Mouse (Mus musculus): Measurements from ENCODE around the gene Tmem181a. TPM values are rescaled to one million over a fixed set of nuclear protein-coding genes. Genes with fewer than 3 reads are reported as not detected.
"Not testable (repeated sequence)": the region's sequence is repeated elsewhere in the genome, so short reads cannot be mapped to it uniquely, and the experiment has no call there.

Gene Tmem181a
- polyA plus RNA-seq, 1 experiment = 6.7 TPM

DNA sequence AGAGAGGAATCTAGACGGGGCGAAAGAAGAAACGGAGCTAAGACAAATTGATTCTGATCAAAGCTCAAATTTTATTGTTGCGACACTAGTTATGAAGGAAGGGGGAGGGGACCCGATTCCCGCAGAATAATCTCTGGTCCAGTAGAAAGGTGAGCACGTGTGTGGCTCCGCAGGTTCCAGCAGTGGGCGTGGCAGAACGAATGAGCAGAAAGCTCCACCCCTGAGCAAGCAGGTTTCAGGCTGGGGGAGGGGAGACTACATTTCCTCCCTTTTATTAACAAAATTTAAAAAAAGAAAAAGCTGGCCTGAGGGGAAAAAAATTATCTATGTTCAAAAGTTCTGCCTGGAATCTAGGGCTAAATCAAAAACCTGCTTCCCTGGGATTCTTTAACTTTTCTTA is 68.4 kb downstream of the Tmem181a start:
- not testable (repeated sequence) for H3K27ac ChIP-seq (ENCODE audit: insufficient read depth, low read length); H3K27me3 ChIP-seq (ENCODE audit: control insufficient read depth, insufficient read depth, low read length); H3K4me1 ChIP-seq (ENCODE audit: control insufficient read depth, insufficient read depth, insufficient read length); H3K36me3 ChIP-seq (ENCODE audit: control insufficient read depth, insufficient read depth, low read length); H3K4me3 ChIP-seq (ENCODE audit: extremely low read depth, insufficient read depth, insufficient read length); DNase-seq (ENCODE audit: low read depth in 1 of 2, low spot score in 2 of 2)
- whole genome bisulfite sequencing = 67% methylated on average over 10 of the region's 10 CpGs

DNA sequence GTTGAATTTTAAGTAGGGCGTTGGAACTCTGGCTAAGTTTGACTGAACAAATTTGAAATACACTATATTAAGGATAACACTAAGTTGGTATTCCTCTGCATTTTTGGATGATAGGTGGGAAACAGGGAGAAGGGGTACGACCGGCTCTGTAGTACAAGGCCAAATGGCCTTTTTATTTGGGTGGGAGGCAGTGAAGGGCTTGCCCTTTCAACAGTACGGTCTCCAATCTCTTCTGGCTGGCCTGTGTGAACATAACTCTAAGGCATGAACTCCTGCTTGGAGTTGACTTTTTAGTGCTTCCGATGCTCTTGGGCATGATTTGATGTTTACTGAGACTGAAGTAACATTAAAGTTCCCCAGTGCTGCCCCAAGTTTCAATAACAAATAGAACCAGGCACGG is 68.9 kb downstream of the Tmem181a start:
- H3K4me3 ChIP-seq (ENCODE audit: extremely low read depth, insufficient read depth, insufficient read length); DNase-seq (ENCODE audit: low read depth in 1 of 2, low spot score in 2 of 2); H3K27me3 ChIP-seq (ENCODE audit: control insufficient read depth, insufficient read depth, low read length); H3K36me3 ChIP-seq (ENCODE audit: control insufficient read depth, insufficient read depth, low read length); H3K27ac ChIP-seq (ENCODE audit: insufficient read depth, low read length); H3K4me1 ChIP-seq (ENCODE audit: control insufficient read depth, insufficient read depth, insufficient read length): not testable (repeated sequence)
- WGBS = 77% methylated on average over 6 of the region's 6 CpGs

DNA sequence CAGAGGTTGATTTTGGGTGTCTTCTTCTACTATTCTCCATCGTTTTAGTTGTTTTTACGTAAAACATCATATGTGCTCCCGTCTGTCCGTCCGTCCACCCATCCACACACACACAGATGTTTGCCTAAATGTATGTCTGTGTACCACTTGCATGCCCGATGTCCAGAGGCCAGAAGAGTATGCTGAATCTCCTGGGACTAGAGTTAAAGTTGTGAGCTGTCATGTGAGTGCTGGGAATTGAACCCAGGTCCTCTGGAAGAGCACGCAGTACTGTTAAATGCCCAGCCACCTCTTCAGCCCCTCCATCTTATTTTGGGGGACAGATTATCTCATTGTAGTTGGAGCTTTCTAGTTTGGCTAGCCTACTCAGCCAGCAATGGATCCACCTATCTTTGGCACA is 70.9 kb downstream of the Tmem181a start:
- H3K4me1 ChIP-seq (ENCODE audit: control insufficient read depth, insufficient read depth, insufficient read length); H3K27ac ChIP-seq (ENCODE audit: insufficient read depth, low read length); DNase-seq (ENCODE audit: low read depth in 1 of 2, low spot score in 2 of 2); H3K27me3 ChIP-seq (ENCODE audit: control insufficient read depth, insufficient read depth, low read length); H3K36me3 ChIP-seq (ENCODE audit: control insufficient read depth, insufficient read depth, low read length); H3K4me3 ChIP-seq (ENCODE audit: extremely low read depth, insufficient read depth, insufficient read length): not testable (repeated sequence)
- 91% methylated on average over 7 of the region's 7 CpGs for WGBS

DNA sequence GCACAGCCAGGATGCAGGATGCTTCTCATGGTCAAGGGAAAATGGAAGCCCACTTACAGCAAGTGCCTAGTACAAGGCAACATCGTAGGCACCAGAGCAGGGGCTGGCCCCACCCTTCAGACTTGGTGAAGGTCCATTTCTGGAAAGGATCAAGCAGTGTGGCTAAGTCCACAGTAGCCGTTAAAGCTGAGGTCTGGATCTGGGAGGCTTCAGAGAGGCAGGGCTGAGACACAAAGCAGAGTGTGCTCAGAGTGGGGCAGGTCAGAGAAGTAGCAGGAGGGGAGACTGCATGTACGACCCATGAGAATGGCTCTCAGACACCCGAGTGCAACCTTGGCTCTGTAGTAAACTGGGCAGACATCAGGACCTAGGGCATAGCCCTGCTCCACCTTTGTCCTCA is 72.3 kb downstream of the Tmem181a start:
- not testable (repeated sequence) for H3K4me3 ChIP-seq (ENCODE audit: extremely low read depth, insufficient read depth, insufficient read length); H3K4me1 ChIP-seq (ENCODE audit: control insufficient read depth, insufficient read depth, insufficient read length); DNase-seq (ENCODE audit: low read depth in 1 of 2, low spot score in 2 of 2); H3K27me3 ChIP-seq (ENCODE audit: control insufficient read depth, insufficient read depth, low read length); H3K36me3 ChIP-seq (ENCODE audit: control insufficient read depth, insufficient read depth, low read length); H3K27ac ChIP-seq (ENCODE audit: insufficient read depth, low read length)
- 83% methylated on average over 4 of the region's 4 CpGs for WGBS

DNA sequence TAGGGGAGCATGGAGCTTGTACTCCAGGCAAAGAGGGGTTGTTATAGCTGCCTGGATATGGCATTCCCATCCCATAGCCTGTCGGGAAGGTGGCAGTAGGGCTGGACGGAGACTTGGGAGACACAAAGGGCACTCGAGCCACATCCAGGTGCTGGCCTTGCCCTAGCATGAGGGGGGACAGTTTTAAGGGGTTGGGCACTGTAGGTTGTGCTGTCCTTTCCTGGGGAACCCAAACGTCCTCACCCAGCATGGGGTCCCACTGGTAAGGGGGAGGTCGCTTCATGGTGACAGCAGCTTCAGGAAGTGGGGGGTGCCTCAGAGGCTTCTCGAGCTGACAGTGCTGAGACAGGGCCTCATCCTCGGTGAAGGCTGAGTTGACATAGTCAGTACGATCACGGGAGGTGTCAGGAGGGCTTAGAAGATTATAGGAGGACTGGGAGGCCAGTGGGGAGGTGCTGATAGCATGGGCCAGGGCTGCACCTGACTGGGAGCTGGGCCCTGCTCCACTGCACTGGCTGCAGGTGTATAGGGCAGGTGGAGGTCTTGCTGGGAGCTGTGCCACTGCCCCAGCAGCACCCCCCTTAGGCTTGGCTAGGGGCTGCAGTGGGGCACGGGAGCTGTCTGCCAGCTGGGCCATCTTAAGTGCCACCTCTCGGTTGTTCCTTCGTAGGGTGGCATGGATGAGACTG is 86.1 kb downstream of the Tmem181a start:
- not testable (repeated sequence) for H3K27ac ChIP-seq (ENCODE audit: insufficient read depth, low read length); H3K27me3 ChIP-seq (ENCODE audit: control insufficient read depth, insufficient read depth, low read length); H3K36me3 ChIP-seq (ENCODE audit: control insufficient read depth, insufficient read depth, low read length); H3K4me1 ChIP-seq (ENCODE audit: control insufficient read depth, insufficient read depth, insufficient read length); DNase-seq (ENCODE audit: low read depth in 1 of 2, low spot score in 2 of 2); H3K4me3 ChIP-seq (ENCODE audit: extremely low read depth, insufficient read depth, insufficient read length)
- no CpG with 5 or more reads among the region's 12 CpGs for WGBS

DNA sequence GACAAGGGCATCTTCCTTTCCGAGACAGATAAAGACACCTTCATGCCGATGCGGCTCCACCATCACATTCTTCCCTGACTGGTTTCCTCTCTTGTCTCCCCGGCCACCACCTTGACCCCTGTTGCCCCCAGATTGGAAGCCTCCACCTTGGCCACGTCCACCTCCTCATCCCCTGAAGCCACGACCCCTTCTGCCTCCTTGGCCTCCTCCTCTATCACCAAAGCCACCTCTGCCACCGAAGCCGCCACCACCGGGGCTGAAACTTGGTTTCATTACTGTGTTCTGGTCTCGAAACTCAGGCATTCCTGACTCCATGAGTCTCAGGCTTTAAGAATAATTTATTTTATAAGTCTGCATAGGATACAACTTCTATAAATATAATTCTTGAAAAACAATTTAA is 98.6 kb downstream of the Tmem181a start:
- not testable (repeated sequence) for H3K27me3 ChIP-seq (ENCODE audit: control insufficient read depth, insufficient read depth, low read length); DNase-seq (ENCODE audit: low read depth in 1 of 2, low spot score in 2 of 2); H3K4me1 ChIP-seq (ENCODE audit: control insufficient read depth, insufficient read depth, insufficient read length); H3K4me3 ChIP-seq (ENCODE audit: extremely low read depth, insufficient read depth, insufficient read length); H3K27ac ChIP-seq (ENCODE audit: insufficient read depth, low read length); H3K36me3 ChIP-seq (ENCODE audit: control insufficient read depth, insufficient read depth, low read length)
- WGBS = 85% methylated on average over 10 of the region's 10 CpGs

Other genes starting within 250 kb of the Tmem181a start
- gene Serac1, start 177.1 kb upstream of the Tmem181a start, polyA plus RNA-seq (2012; rRNA removed) = 1.7 and 1.8 TPM in 2 replicates
- gene Gtf2h5, start 177.1 kb upstream of the Tmem181a start, polyA plus RNA-seq (2012; rRNA removed) = 5.4 and 7.1 TPM in 2 replicates
- 23.4 and 26.8 TPM in 2 replicates for gene Tulp4, start 150.4 kb upstream of the Tmem181a start, polyA plus RNA-seq (2012; rRNA removed)
- 3.7 and 3.9 TPM in 2 replicates for gene Dynlt1a, start 60.6 kb downstream of the Tmem181a start, polyA plus RNA-seq (2012; rRNA removed)
- gene Dynlt1b, start 173.3 kb downstream of the Tmem181a start, polyA plus RNA-seq (2012; rRNA removed) = 91.4 and 112 TPM in 2 replicates

Data from spleen, adult 2 months (tissue).